Mouse (Mus musculus): ENCODE measurements at regions not wholly inside any gene's neighbourhood (a gene's known extent, or its start where the extent isn't known, plus 50 kb on each side); places are given as distances from the start of the nearest gene placed in this dataset.

DNA sequence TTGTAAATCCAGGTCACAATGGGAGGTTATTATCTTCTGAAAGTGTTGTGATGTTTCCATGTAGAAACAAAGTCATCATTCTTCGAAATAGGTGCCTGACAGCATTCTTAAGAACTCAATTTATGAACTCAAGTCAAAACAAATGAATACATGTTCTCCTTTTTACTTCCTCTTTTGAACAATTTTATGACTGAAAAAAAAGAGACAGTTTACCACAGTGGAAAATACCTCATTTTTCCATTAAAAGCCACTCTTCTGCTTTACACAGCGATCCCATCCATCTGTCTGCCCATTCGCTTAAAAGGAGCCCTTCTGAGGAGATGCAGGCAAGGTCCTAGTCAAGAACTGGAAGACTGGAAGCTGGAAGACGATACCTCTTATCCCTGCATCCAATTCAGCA, 169.5 kb downstream of the Hlx start:
- H3K27ac ChIP-seq, result no peak overlapping the region
- no peak for ATAC-seq (ENCODE audit: insufficient number of reproducible peaks, insufficient read depth, low FRiP score, low TSS enrichment, low read depth)

DNA sequence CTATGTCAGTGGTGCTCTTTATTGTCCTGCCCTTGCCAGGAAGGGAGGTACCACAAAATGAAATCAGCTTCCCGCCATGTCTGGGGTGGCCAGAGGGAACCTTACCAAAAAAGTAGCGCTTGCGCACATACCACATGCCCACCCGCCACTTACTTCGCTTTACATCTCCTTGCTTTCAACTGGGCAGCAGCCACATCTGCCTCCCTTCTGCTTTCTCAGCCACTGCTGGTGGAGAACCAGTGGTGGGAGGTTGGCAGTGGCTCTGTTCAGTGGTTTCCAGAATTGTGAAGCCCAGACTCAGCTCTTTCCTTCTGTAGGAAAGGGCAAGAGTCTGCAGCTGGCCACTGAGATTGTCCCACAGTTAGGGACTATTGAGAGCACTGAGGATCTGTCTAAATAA, 170.2 kb downstream of the Hlx start:
- Histone ChIP-seq H3K9ac (replicated peaks) (no peak overlapping the region), H3K4me3 (replicated peaks) (no peak overlapping the region), H3K27me3 (no peaks in the 10 kb centered on the region), H3K4me2 (no peak overlapping the region), H3K9me3 (no peaks in the 10 kb centered on the region), H3K27ac (no peak overlapping the region), H3K36me3 (no peaks in the 10 kb centered on the region), H3K4me1 (replicated peaks) (no peaks in the 10 kb centered on the region)
- no peak for ATAC-seq (ENCODE audit: insufficient number of reproducible peaks, insufficient read depth, low FRiP score, low TSS enrichment, low read depth)
- 95% methylated on average over 5 of the region's 5 CpGs for WGBS

More for the DNA sequence above, 169.5 kb downstream of the Hlx start:
- Histone ChIP-seq H3K9me3 (no peaks in the 10 kb centered on the region), H3K4me2 (no peak overlapping the region), H3K4me3 (replicated peaks) (no peak overlapping the region), H3K36me3 (no peaks in the 10 kb centered on the region), H3K4me1 (replicated peaks) (no peaks in the 10 kb centered on the region), H3K9ac (replicated peaks) (no peak overlapping the region), H3K27me3 (no peaks in the 10 kb centered on the region)
- 90% methylated on average over 4 of the region's 4 CpGs for WGBS

DNA sequence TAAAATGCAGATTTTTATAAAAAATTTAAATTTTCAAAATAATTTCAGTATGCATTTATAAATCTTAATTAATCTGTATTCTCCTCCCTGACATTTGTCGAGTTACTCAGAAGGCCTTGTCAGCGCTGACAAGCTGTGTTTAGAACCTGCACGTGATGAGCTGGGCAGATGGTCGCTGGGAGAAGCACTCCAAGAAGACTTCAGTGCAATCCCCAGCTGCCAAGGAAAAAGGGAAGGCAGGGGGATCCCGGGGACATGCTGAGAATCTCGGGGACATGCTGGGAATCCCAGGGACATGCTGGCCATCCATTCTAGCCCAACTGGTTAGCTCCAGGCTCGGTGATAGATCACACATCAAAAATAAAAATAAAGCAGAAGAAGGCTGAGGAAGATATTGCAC, 172.9 kb downstream of the Hlx start:
- no peak overlapping the region for H3K4me2 ChIP-seq
- no peak for ATAC-seq (ENCODE audit: insufficient number of reproducible peaks, insufficient read depth, low FRiP score, low TSS enrichment, low read depth)
- no peaks in the 10 kb centered on the region for H3K36me3 ChIP-seq
- H3K4me3 ChIP-seq (replicated peaks), result no peak overlapping the region
- no peak overlapping the region for H3K27ac ChIP-seq
- WGBS, result 78% methylated on average over 7 of the region's 7 CpGs
- H3K27me3 ChIP-seq, result no peaks in the 10 kb centered on the region
- no peaks in the 10 kb centered on the region for H3K9me3 ChIP-seq
- no peak overlapping the region for H3K9ac ChIP-seq (replicated peaks)
- no peaks in the 10 kb centered on the region for H3K4me1 ChIP-seq (replicated peaks)

DNA sequence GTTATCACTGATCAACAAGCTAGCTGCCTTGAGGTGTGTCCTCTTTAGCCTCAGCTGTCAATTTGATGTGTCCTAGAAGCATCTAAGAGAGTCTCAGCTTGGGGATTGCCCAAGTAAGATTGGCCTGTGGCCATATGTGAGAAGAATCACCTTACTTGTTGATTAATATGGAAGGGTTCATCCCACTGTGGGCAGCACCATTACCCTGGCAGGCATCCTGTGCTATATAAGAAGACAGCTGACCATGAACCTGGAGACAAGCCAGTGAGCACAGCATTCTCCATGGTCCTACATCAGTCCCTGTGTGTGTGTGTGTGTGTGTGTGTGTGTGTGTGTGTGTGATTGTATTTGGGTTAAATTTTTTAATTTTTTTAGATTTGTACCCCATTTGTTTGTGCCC, 178.6 kb downstream of the Hlx start:
- no peaks in the 10 kb centered on the region for H3K4me1 ChIP-seq (replicated peaks)
- no peak for ATAC-seq (ENCODE audit: insufficient number of reproducible peaks, insufficient read depth, low FRiP score, low TSS enrichment, low read depth)
- H3K4me2 ChIP-seq, result no peak overlapping the region
- H3K36me3 ChIP-seq, result no peaks in the 10 kb centered on the region
- H3K9me3 ChIP-seq, result no peaks in the 10 kb centered on the region
- H3K9ac ChIP-seq (replicated peaks), result no peak overlapping the region
- no peak overlapping the region for H3K4me3 ChIP-seq (replicated peaks)
- no peak overlapping the region for H3K27ac ChIP-seq
- peaks cover 6% of the 10 kb centered on the region for H3K27me3 ChIP-seq

DNA sequence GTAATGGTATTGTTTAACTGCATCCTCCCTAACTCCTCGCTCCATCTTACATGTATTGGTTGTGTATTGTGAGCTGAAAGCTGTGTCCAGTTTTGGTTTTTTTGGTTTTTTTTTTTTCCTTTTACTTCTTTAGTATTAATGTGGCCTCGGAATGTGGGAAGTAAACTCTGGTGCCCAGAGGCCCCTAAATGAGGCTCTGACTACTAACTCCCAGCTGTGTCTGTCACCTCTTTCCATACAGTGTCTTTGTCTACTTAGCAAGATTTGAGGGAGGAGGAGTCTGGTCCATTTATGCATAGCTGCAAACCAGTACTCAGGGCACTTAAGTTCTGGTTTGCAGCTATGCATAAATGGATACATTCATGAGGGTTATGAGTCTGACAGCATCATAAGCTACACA, 181.9 kb downstream of the Hlx start:
- Histone ChIP-seq H3K36me3 (no peaks in the 10 kb centered on the region), H3K4me3 (replicated peaks) (no peak overlapping the region), H3K4me1 (replicated peaks) (no peaks in the 10 kb centered on the region), H3K27ac (no peak overlapping the region), H3K9ac (replicated peaks) (no peak overlapping the region), H3K27me3 (peaks cover 16% of the 10 kb centered on the region), H3K9me3 (no peaks in the 10 kb centered on the region), H3K4me2 (no peak overlapping the region)
- no peak for ATAC-seq (ENCODE audit: insufficient number of reproducible peaks, insufficient read depth, low FRiP score, low TSS enrichment, low read depth)
- 84% methylated on average over 2 of the region's 2 CpGs for WGBS

- Histone ChIP-seq H3K36me3 (no peaks in the 10 kb centered on the region), H3K27ac (no peak overlapping the region), H3K4me1 (replicated peaks) (no peaks in the 10 kb centered on the region), H3K27me3 (peaks cover 16% of the 10 kb centered on the region), H3K4me3 (replicated peaks) (no peak overlapping the region), H3K4me2 (no peak overlapping the region), H3K9ac (replicated peaks) (no peak overlapping the region), H3K9me3 (no peaks in the 10 kb centered on the region)
- no peak for ATAC-seq (ENCODE audit: insufficient number of reproducible peaks, insufficient read depth, low FRiP score, low TSS enrichment, low read depth)
- 42% methylated on average over 15 of the region's 15 CpGs for WGBS
Measured at GRCm38 (mm10) chr1:184547650-184548235, 184.7 kb downstream of the Hlx start.

GRCm38 (mm10) chr1:184546140-184546661, 186.2 kb downstream of the Hlx start:
- WGBS, result 84% methylated on average over 5 of the region's 5 CpGs
- H3K27ac ChIP-seq, result no peak overlapping the region
- H3K27me3 ChIP-seq, result peaks cover 16% of the 10 kb centered on the region
- H3K4me2 ChIP-seq, result no peak overlapping the region
- no peaks in the 10 kb centered on the region for H3K4me1 ChIP-seq (replicated peaks)
- no peak for ATAC-seq (ENCODE audit: insufficient number of reproducible peaks, insufficient read depth, low FRiP score, low TSS enrichment, low read depth)
- no peaks in the 10 kb centered on the region for H3K36me3 ChIP-seq
- H3K9ac ChIP-seq (replicated peaks), result no peak overlapping the region
- no peak overlapping the region for H3K4me3 ChIP-seq (replicated peaks)
- H3K9me3 ChIP-seq, result no peaks in the 10 kb centered on the region

GRCm38 (mm10) chr1:184545111-184545510, 187.3 kb downstream of the Hlx start:
- ATAC-seq (ENCODE audit: insufficient number of reproducible peaks, insufficient read depth, low FRiP score, low TSS enrichment, low read depth), result no peak
- WGBS, result 54% methylated on average over 4 of the region's 4 CpGs
- Histone ChIP-seq H3K4me3 (replicated peaks) (no peak overlapping the region), H3K9me3 (no peaks in the 10 kb centered on the region), H3K27me3 (peaks cover 16% of the 10 kb centered on the region), H3K4me1 (replicated peaks) (0 out of 2 replicates have a peak, but pooled peaks cover 1% of the 10 kb centered on the region), H3K4me2 (no peak overlapping the region), H3K36me3 (no peaks in the 10 kb centered on the region), H3K9ac (replicated peaks) (no peak overlapping the region), H3K27ac (no peak overlapping the region)

DNA sequence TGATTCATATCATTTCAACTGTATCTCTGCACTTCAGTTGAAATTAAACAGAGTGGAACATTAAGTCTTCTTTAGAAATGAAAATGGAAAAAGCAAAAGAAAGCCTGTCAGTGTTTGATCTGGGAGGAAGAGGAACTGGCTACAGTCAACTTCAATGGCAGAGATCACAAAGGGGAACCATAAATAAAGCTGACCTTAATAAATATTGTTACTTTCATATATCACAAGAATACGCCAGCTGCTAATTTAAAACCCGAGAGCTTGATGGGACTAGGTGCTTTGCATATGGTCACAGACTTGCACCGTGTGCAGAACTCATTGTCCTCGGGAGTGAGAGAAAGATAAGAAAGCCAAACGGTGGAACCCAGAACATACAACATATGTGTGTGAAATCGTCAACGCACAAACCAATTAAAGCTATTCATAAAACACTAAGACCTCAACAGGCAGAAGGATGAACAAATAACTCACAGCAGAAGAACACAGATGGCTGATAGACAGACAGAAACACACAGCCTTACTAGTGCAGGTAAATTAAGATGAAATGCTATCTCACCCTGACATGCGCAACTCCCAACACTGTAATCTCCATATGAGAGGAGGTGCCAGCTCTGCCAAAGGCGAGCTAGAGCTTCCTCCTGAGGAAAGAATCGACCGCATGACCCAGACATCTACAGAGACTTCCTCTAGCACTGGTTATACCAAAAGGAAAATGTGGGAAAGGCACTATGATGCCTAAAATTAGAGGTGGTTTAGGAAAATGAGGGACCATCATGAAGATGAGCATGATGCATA, 189.9 kb downstream of the Hlx start:
- ATAC-seq (ENCODE audit: insufficient number of reproducible peaks, insufficient read depth, low FRiP score, low TSS enrichment, low read depth), result no peak
- no peak overlapping the region for H3K9ac ChIP-seq (replicated peaks)
- H3K4me2 ChIP-seq, result no peak overlapping the region
- H3K4me3 ChIP-seq (replicated peaks), result no peak overlapping the region
- no peaks in the 10 kb centered on the region for H3K9me3 ChIP-seq
- H3K4me1 ChIP-seq (replicated peaks), result 0 out of 2 replicates have a peak, but pooled peaks cover 5% of the 10 kb centered on the region
- H3K36me3 ChIP-seq, result no peaks in the 10 kb centered on the region
- peaks cover 12% of the 10 kb centered on the region for H3K27me3 ChIP-seq
- no peak overlapping the region for H3K27ac ChIP-seq
- 81% methylated on average over 11 of the region's 11 CpGs for WGBS

- ATAC-seq (ENCODE audit: insufficient number of reproducible peaks, insufficient read depth, low FRiP score, low TSS enrichment, low read depth), result no peak
- H3K36me3 ChIP-seq, result no peaks in the 10 kb centered on the region
- no peak overlapping the region for H3K27ac ChIP-seq
- no peak overlapping the region for H3K9ac ChIP-seq (replicated peaks)
- 0 out of 2 replicates have a peak, but pooled peaks cover 5% of the 10 kb centered on the region for H3K4me1 ChIP-seq (replicated peaks)
- 36% methylated on average over 7 of the region's 7 CpGs for WGBS
- no peak overlapping the region for H3K4me2 ChIP-seq
- no peaks in the 10 kb centered on the region for H3K9me3 ChIP-seq
- H3K27me3 ChIP-seq, result peaks cover 24% of the 10 kb centered on the region
- H3K4me3 ChIP-seq (replicated peaks), result no peak overlapping the region
Measured at GRCm38 (mm10) chr1:184539818-184540217, 192.6 kb downstream of the Hlx start.

DNA sequence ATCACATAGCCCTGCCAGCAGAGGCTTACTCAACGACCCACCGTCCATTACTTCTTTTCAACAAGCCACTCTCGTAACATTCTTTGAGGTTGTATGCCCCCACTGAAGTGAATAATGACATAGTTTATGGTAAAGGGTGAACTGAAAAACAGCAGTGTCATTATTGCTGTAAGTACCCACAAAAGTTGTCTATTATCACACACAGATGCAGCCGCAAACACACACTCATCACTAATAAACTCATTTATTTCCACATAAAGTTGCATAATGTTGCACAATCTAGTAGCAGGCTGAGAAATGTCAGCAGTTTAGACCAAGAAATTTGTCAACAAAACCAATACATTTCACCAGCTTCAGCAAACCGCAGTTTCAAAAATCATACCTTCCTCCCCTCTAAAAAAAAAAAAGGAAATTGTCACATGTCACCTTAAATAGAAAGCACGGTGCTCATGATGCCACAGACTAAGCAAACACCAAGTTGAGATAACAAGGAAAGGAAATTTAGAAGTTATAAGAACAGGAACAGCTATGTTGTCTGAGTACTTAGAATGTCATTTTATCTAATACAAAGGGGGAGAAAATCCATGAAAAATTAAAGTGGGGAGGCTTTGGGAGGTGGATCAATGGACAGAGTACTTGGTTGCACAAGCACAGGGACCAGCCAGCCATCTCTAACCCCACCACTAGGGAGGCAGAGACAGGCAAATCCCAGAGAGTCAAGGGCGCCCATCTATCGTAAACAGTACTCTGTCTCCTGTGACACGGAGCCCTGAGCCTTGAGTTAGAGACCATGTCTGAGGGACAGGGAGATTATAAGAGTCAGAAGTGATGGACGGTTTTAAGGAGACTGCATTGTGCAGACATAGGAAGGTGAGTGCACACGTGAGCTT, 195.9 kb downstream of the Hlx start:
- Histone ChIP-seq H3K9ac (replicated peaks) (no peak overlapping the region), H3K9me3 (no peaks in the 10 kb centered on the region), H3K36me3 (no peaks in the 10 kb centered on the region), H3K27ac (no peak overlapping the region), H3K27me3 (peaks cover 24% of the 10 kb centered on the region), H3K4me3 (replicated peaks) (no peak overlapping the region), H3K4me2 (no peak overlapping the region), H3K4me1 (replicated peaks) (0 out of 2 replicates have a peak, but pooled peaks cover 19% of the 10 kb centered on the region)
- WGBS, result 70% methylated on average over 11 of the region's 11 CpGs
- ATAC-seq (ENCODE audit: insufficient number of reproducible peaks, insufficient read depth, low FRiP score, low TSS enrichment, low read depth), result no peak

Data from limb, embryonic 12.5 days (tissue).